Mouse (Mus musculus) embryonic facial prominence, embryonic 11.5 days (tissue): ENCODE results near the gene Kncn. TPM values are rescaled to one million over a fixed set of nuclear protein-coding genes. Genes with fewer than 3 reads are reported as not detected.

Experiments used
- polyA plus RNA-seq: library from polyadenylated mRNA; unstranded; fragments of >200 nt; fragmentation: Nextera tagmentation; extraction: Ambion mirVana; gene quantifications from 2 replicates; pipeline ENCODE4 v1.2.1, GENCODE M21; 2014

Gene Kncn
- polyA plus RNA-seq, 1 experiment from 2014 or later, result not detected

Other genes starting within 250 kb of the Kncn start
- not detected in 2 replicates for gene Cyp4b1, start 236.7 kb upstream of the Kncn start, polyA plus RNA-seq
- 39.8 and 40.4 TPM in 2 replicates for gene Efcab14, start 146.7 kb upstream of the Kncn start, polyA plus RNA-seq
- 0.46 TPM in 1 of 2 replicates, not detected in the other for gene Tex38, start 103.4 kb upstream of the Kncn start, polyA plus RNA-seq
- 54.0 and 54.4 TPM in 2 replicates for gene Atpaf1, start 99.6 kb upstream of the Kncn start, polyA plus RNA-seq
- 2.8 and 4.6 TPM in 2 replicates for gene Mob3c, start 56.3 kb upstream of the Kncn start, polyA plus RNA-seq
- gene Mknk1, start 45.2 kb upstream of the Kncn start, polyA plus RNA-seq, result 17.5 and 20.0 TPM in 2 replicates
- not detected in 2 replicates for gene 6430628N08Rik, start 6.3 kb downstream of the Kncn start, polyA plus RNA-seq
- gene Dmbx1, start 55.5 kb downstream of the Kncn start, polyA plus RNA-seq, result 1.0 and 1.4 TPM in 2 replicates
- 1.4 and 1.8 TPM in 2 replicates for gene Faah, start 133.5 kb downstream of the Kncn start, polyA plus RNA-seq
- 20.5 and 21.3 TPM in 2 replicates for gene Nsun4, start 169.5 kb downstream of the Kncn start, polyA plus RNA-seq
- 445 and 455 TPM in 2 replicates for gene Uqcrh, start 190.7 kb downstream of the Kncn start, polyA plus RNA-seq
- gene Lrrc41, start 190.9 kb downstream of the Kncn start, polyA plus RNA-seq, result 74.8 and 78.4 TPM in 2 replicates
- 57.6 and 60.1 TPM in 2 replicates for gene Rad54l, start 239.3 kb downstream of the Kncn start, polyA plus RNA-seq
- gene Pomgnt1, start 239.4 kb downstream of the Kncn start, polyA plus RNA-seq, result 52.7 and 56.8 TPM in 2 replicates